Comparison of ENCODE assay signal across 8 mouse cellular contexts in the genomic region with DNA sequence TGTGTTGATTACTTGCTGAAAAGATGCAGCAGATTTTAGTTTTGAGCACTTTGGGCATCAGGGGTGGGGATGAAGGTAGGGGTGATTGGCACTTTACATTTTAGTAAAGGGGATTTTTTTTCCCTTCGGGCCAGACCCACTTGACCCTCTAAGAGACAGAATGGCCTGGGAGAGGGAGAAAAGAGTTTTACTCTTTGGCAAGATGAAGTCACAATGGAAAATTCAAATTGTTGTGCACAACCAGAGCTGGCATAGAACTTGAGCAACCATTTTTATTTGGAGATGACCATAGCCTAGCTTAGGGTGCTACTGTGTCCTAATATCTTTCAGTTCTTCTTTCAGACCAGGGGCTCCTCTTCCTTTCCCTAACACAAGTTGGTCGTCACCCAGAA.
A peak's percentile ranks its signal among the peaks of the same experiment; 100 is the strongest.
DNase-seq lines count a peak whose midpoint lies in the region; ATAC-seq and TF ChIP-seq lines count a peak whose summit lies in the region.

No protein-coding gene starts in this region.

- no peaks in the 10 kb centered on the region for H3K27me3 ChIP-seq in embryonic facial prominence, embryonic 13.5 days
- no peaks in the 10 kb centered on the region for H3K27me3 ChIP-seq in intestine, embryonic 16.5 days (replicated peaks; ENCODE audit: control insufficient read depth, insufficient read depth, low read length)
- H3K27me3 ChIP-seq in myocyte (ENCODE audit: control insufficient read depth, insufficient read depth, insufficient read length), result no peaks in the 10 kb centered on the region

- TF ChIP-seq CTCF in left cerebral cortex, adult 2 months (IDR thresholded peaks at IDR 0.05), result no peak

- no peak for DNase-seq in left cerebral cortex, adult 2 months (ENCODE audit: extremely low spot score in 1 of 2, low spot score in 2 of 2)
- no peak for DNase-seq in left cerebral cortex, adult 11 months (ENCODE audit: low spot score)
- DNase-seq in left cerebral cortex, adult 18-20 months (ENCODE audit: low spot score in 2 of 2), result no peak
- DNase-seq in layer of hippocampus, postnatal 36 days, result no peak
- no peak for DNase-seq in cerebellum, adult 18-20 months

- no peak for ATAC-seq in embryonic facial prominence, embryonic 13.5 days (ENCODE audit: insufficient number of reproducible peaks, insufficient read depth, low FRiP score, low TSS enrichment, low read depth)
- no peak for ATAC-seq in intestine, embryonic 16.5 days

- no peaks in the 10 kb centered on the region for H3K79me2 ChIP-seq in myocyte (ENCODE audit: control insufficient read depth, insufficient read depth)

- peaks cover 60% of the 10 kb centered on the region for H3K4me1 ChIP-seq in embryonic facial prominence, embryonic 13.5 days
- peaks cover 23% of the 10 kb centered on the region for H3K4me1 ChIP-seq in intestine, embryonic 16.5 days (ENCODE audit: control insufficient read depth, insufficient read depth, low read length)

- 22% methylated on average over 2 of the region's 2 CpGs for WGBS in embryonic facial prominence, embryonic 13.5 days
- 36% methylated on average over 2 of the region's 2 CpGs for WGBS in intestine, embryonic 16.5 days

- H3K9ac ChIP-seq in embryonic facial prominence, embryonic 13.5 days, result peak overlapping the region; percentile 74; the same call in 1 of the 2 replicates
- no peak overlapping the region for H3K9ac ChIP-seq in intestine, embryonic 16.5 days (ENCODE audit: low read depth, low read length)

- intact Hi-C loops in left cerebral cortex, adult 2 months (cut with DNase I), result loop anchor here (1.0 to 5.0 kb wide), 6 partner anchors 50 to 404 kb away; a partner anchor contains a TSS

- H3K9me3 ChIP-seq in embryonic facial prominence, embryonic 13.5 days, result no peaks in the 10 kb centered on the region
- H3K9me3 ChIP-seq in intestine, embryonic 16.5 days (ENCODE audit: control insufficient read depth, low read length), result no peaks in the 10 kb centered on the region

- H3K27ac ChIP-seq in left cerebral cortex, adult 2 months, result peak overlapping the region; percentile 92
- peak overlapping the region; percentile 100 for H3K27ac ChIP-seq in embryonic facial prominence, embryonic 13.5 days
- peak overlapping the region; percentile 97 for H3K27ac ChIP-seq in intestine, embryonic 16.5 days (ENCODE audit: low read length)

- peak overlapping the region; percentile 70 for H3K4me2 ChIP-seq in embryonic facial prominence, embryonic 13.5 days
- peak overlapping the region; percentile 90 for H3K4me2 ChIP-seq in intestine, embryonic 16.5 days (ENCODE audit: low read depth, low read length)
- peak overlapping the region; percentile 88 for H3K4me2 ChIP-seq in myocyte (ENCODE audit: low read depth)

- H3K36me3 ChIP-seq in embryonic facial prominence, embryonic 13.5 days, result no peaks in the 10 kb centered on the region
- no peaks in the 10 kb centered on the region for H3K36me3 ChIP-seq in intestine, embryonic 16.5 days (ENCODE audit: control insufficient read depth, insufficient read depth, low read length)
- H3K36me3 ChIP-seq in myocyte (ENCODE audit: control insufficient read depth, insufficient read depth), result no peaks in the 10 kb centered on the region

- no peak for TF ChIP-seq POLR2A in myocyte (IDR thresholded peaks at IDR 0.05; ENCODE audit: insufficient read length, low read depth)

- H3K4me3 ChIP-seq in left cerebral cortex, adult 2 months, result peak overlapping the region; percentile 52
- peak overlapping the region; percentile 39 for H3K4me3 ChIP-seq in embryonic facial prominence, embryonic 13.5 days
- H3K4me3 ChIP-seq in intestine, embryonic 16.5 days (ENCODE audit: low read length), result peak overlapping the region; percentile 49; the same call in 1 of the 2 replicates
- peak overlapping the region; percentile 22 for H3K4me3 ChIP-seq in myocyte

- no peak overlapping the region for H3ac ChIP-seq in myocyte (ENCODE audit: control insufficient read depth, insufficient read length)

TF ChIP-seq in myocyte, 11 proteins besides CTCF, POLR2A, EP300 and RAD21:
- TF ChIP-seq TCF12 (IDR thresholded peaks at IDR 0.05; ENCODE audit: insufficient read depth, poor library complexity, severe bottlenecking) (no peak), USF1 (IDR thresholded peaks at IDR 0.05; ENCODE audit: low read depth) (no peak), TCF3 (IDR thresholded peaks at IDR 0.05; ENCODE audit: insufficient read length, low read depth) (no peak), CEBPB (IDR thresholded peaks at IDR 0.05; ENCODE audit: insufficient read depth, poor library complexity, severe bottlenecking) (no peak)
